Mouse (Mus musculus) liver, postnatal 0 days (tissue): ENCODE data around the gene Haghl. TPM values are rescaled to one million over a fixed set of nuclear protein-coding genes. Genes with fewer than 3 reads are reported as not detected.

Experiments
- ATAC-seq: fragments of 200-750 bp; cut with Nextera tagmentation; 2 replicates; pipeline ENCODE4 v1.8.0; 2017; ENCODE audit warnings: mild to moderate bottlenecking, moderate library complexity
- DNase-seq: peaks from one replicate; pipeline ENCODE4 v3.0.0-alpha.2; 2016
- H3K27ac ChIP-seq: fragments of 300-500 bp; sonication (generic); 2 replicates; pipeline ENCODE4 v1.5.1; 2014; ENCODE audit warnings: antibody characterized with exemption, moderate library complexity, mild to moderate bottlenecking, low read depth
- H3K27me3 ChIP-seq: fragments of 300-500 bp; sonication (generic); 2 replicates; pipeline ENCODE4 v1.6.1; 2014; ENCODE audit warnings: low read length, control low read depth, mixed read lengths; ENCODE audit not compliant: insufficient read depth
- H3K36me3 ChIP-seq: fragments of 300-500 bp; sonication (generic); replicated peaks from 2 replicates; pipeline ENCODE4 v1.6.1; 2014; ENCODE audit warnings: mild to moderate bottlenecking, control low read depth, low read length, moderate library complexity, mixed read lengths; ENCODE audit not compliant: insufficient read depth
- H3K4me1 ChIP-seq: fragments of 300-500 bp; sonication (generic); 2 replicates; pipeline ENCODE4 v1.6.1; 2014; ENCODE audit warnings: antibody characterized with exemption, mild to moderate bottlenecking, control low read depth; ENCODE audit not compliant: insufficient read depth
- H3K4me2 ChIP-seq: fragments of 300-500 bp; sonication (generic); 2 replicates; pipeline ENCODE4 v1.6.1; 2014; ENCODE audit warnings: low read depth, mild to moderate bottlenecking, low read length, moderate library complexity, mixed read lengths
- H3K4me3 ChIP-seq: fragments of 300-500 bp; sonication (generic); 2 replicates; pipeline ENCODE4 v1.5.1; 2014; ENCODE audit warnings: low read depth, low read length
- H3K9ac ChIP-seq: fragments of 300-500 bp; sonication (generic); replicated peaks from 2 replicates; pipeline ENCODE4 v1.6.1; 2014; ENCODE audit warnings: mild to moderate bottlenecking, moderate library complexity
- H3K9me3 ChIP-seq: fragments of 300-500 bp; sonication (generic); 2 replicates; pipeline ENCODE4 v1.6.1; 2016; ENCODE audit warnings: mild to moderate bottlenecking, control low read depth, low read length, mixed read lengths
- CTCF ChIP-seq: sonication (generic); IDR thresholded peaks from 2 replicates; pipeline ENCODE4 v1.5.1; 2016; ENCODE audit warnings: antibody characterized with exemption, low read depth
- EP300 ChIP-seq: IDR thresholded peaks from 2 replicates; pipeline ENCODE4 v1.6.1; 2016; ENCODE audit warnings: antibody characterized with exemption, low read depth, mild to moderate bottlenecking
- WGBS: fragments of 180-500 bp; shearing (Covaris S2); extraction: QIAGEN DNeasy Blood & Tissue Kit; methylation state at CpG from one replicate; pipeline ENCODE4 v1.1.7; 2014; ENCODE audit not compliant: insufficient replicate concordance; 5-methylcytosine and 5-hydroxymethylcytosine counted together
- polyA plus RNA-seq: library from polyadenylated mRNA; unstranded; fragments of >200 nt; fragmentation: Nextera tagmentation; extraction: Ambion mirVana; gene quantifications from 2 replicates; pipeline ENCODE4 v1.2.1, GENCODE M21; 2015

The Haghl gene
- polyA plus RNA-seq, 1 experiment from 2014 or later, result 9.4 TPM

DNA sequence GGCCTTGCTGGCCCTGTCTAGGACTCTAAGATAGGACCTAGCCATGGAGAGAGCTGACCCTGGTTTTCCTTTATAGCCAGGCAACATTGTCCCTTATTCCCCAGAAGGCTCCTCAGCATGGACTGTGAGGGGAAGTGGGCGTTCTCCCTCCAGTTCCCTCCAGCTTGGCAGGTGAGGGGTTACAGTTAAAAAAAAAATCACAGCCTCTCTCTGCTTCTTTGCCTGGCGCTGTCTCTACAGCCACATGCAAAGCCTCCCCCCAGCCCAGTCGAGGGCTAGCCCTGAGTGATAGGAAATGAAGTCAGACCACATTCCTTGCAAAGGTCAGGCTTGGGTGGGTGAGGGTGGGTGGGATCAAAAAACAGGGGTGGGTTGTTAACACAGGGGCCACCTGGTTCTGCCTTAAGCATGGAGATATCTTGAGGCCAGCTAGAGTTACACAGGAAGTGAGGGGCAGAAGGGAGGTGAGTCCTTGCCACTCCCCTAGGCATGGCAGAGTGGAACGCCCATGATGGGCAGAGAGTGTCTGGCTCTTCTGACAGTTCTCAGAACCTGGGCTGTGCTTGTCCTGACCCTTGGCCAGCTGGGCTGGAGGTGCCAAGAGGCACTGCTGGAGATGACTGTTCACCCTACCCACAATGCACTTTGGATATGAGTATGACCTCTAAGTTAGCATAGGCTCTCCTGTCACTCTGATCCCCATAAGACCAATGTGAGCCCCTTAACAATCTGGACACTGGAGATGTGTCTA, 29.7 kb downstream of the Haghl start:
- Histone ChIP-seq H3K27me3 (0 out of 2 replicates have a peak, but pooled peaks cover 3% of the 10 kb centered on the region), H3K4me3 (no peak overlapping the region), H3K4me2 (no peak overlapping the region), H3K4me1 (no peaks in the 10 kb centered on the region), H3K9me3 (no peaks in the 10 kb centered on the region), H3K27ac (no peak overlapping the region), H3K36me3 (no peaks in the 10 kb centered on the region), H3K9ac (no peak overlapping the region)
- DNase-seq (no peak), ATAC-seq (0 out of 2 replicates have a peak, but pooled peaks have one; percentile 15)
- 39% methylated on average over 4 of the region's 4 CpGs for whole genome bisulfite sequencing
- TF ChIP-seq CTCF, result no peak
- no peak for TF ChIP-seq EP300

DNA sequence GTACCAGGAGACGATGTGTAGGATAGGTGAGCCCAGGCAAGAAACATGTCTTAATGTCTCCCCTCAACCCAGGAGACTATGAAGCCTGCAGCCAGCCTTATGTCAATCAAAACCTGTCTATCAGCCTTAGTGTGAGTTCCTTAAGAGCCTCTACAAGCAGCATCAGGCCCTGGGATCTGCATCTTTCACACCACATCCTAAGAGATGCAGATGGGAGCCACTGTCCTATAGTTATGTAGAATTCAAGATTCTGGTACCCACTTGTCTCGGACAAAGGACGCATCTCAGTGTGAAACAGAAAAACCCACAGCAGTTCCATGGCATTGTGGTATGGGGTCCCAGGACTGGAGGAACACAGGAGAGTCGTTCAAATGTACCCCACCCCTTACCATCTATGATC, 30.4 kb downstream of the Haghl start:
- Histone ChIP-seq H3K36me3 (no peaks in the 10 kb centered on the region), H3K9ac (no peak overlapping the region), H3K9me3 (no peaks in the 10 kb centered on the region), H3K4me1 (no peaks in the 10 kb centered on the region), H3K27me3 (0 out of 2 replicates have a peak, but pooled peaks cover 3% of the 10 kb centered on the region), H3K4me3 (no peak overlapping the region), H3K4me2 (no peak overlapping the region), H3K27ac (no peak overlapping the region)
- TF ChIP-seq EP300 (no peak), CTCF (no peak)
- DNase-seq (no peak), ATAC-seq (no peak)
- 72% methylated on average over 4 of the region's 4 CpGs for WGBS

DNA sequence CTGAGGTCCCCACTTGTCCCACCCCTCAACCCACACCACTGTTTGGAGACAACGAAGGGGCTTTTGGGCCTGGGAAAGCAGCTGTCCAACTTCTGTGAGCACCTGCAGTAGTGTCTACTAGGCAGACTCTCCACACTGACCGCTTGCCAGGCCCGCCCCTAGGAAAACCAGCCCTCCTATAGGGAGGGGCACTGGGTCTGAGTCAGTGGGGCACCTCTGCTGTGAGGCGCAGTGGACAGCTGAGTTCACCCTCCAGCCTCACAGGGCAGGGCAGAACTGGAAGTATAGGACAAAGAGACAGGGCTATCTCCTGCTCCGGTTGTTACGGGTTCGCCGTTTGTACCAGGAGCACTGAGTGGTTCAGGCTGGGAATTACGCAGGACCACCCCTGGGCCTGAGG, 31.2 kb downstream of the Haghl start, which contains the start of gene Msln:
Gene Msln, minus strand, starts transcription at position 138 of the 400 bp plus-strand sequence.
- 0 out of 2 replicates have a peak, but pooled peaks cover 3% of the 10 kb centered on the region for H3K27me3 ChIP-seq
- no peak within 1 kb of the TSS for H3K9ac ChIP-seq
- ATAC-seq (no peak), DNase-seq (no peak)
- no peaks in the 10 kb centered on the region for H3K9me3 ChIP-seq
- no peak within 1 kb of the TSS for H3K4me2 ChIP-seq
- H3K4me3 ChIP-seq, result no peak within 1 kb of the TSS
- no peaks in the 10 kb centered on the region for H3K4me1 ChIP-seq
- H3K27ac ChIP-seq, result no peak within 1 kb of the TSS
- H3K36me3 ChIP-seq, result no peaks in the 10 kb centered on the region
- TF ChIP-seq EP300 (no peak), CTCF (no peak)
- 79% methylated on average over 9 of the region's 9 CpGs for WGBS

DNA sequence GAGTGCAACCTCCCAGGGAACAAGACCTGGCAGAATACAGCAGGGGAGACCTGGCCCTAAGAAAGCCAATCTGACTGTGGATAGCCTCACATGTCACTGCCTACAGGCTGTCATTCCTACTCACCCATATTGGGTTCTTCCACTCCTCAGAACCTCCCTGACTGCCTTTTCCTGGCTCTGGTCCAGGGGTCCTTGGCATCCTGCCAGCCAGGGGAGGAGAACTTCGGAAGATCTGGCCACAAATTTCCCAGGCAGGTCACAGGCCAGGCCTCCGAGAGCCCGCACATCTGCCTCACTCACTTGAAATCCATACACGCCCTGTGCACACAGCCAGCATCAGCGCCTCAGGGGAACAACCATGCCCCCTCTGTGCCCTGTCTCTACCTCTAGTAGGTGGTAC, 34.0 kb downstream of the Haghl start:
- TF ChIP-seq EP300, result no peak
- TF ChIP-seq CTCF, result no peak
- no peaks in the 10 kb centered on the region for H3K36me3 ChIP-seq
- 61% methylated on average over 5 of the region's 5 CpGs for whole genome bisulfite sequencing
- ATAC-seq (no peak), DNase-seq (peak; percentile 39)
- H3K9ac ChIP-seq, result no peak overlapping the region
- H3K9me3 ChIP-seq, result no peaks in the 10 kb centered on the region
- H3K4me3 ChIP-seq, result no peak overlapping the region
- no peaks in the 10 kb centered on the region for H3K4me1 ChIP-seq
- no peak overlapping the region for H3K4me2 ChIP-seq
- no peaks in the 10 kb centered on the region for H3K27me3 ChIP-seq
- H3K27ac ChIP-seq, result no peak overlapping the region

DNA sequence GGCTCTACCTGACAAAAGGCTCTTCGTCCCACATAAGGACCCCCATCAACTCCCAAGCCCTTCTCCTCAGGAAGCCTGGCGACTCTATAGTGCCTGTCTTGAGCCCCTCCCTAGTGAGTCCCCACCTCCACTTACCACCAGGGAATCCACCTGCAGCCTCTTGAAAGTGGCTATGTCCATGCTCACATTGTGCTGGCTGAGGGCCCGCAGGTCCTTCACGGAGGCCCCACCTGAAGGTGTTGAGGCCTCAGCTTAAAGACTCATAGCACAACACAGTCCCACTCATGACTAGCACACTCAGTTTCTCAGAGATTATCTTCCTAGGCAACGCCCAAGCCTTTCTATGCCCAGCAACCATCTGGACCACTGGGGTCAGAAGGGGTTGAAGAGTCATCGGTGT, 36.2 kb downstream of the Haghl start:
- 64% methylated on average over 6 of the region's 6 CpGs for WGBS
- no peak for TF ChIP-seq CTCF
- TF ChIP-seq EP300, result no peak

DNA sequence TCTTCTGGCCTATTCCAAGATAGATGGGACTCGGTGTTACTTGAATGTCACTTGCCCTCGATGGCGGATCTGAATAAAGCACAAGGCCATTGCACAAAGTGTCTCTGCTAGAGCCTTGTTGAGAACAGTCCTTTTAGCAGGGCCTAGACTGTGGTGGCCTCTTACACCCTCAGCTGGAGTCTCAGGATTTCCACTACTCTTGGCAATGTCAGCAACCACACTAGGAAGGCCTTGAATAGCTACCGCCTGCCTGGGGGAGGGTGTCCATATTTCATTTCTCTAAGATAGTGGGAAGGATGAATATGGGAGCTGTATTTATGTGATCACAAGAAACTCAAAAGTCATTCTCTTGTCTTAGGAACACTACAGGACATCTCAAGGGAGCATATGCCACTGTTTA, 37.2 kb downstream of the Haghl start:
- Histone ChIP-seq H3K4me2 (no peak overlapping the region), H3K4me3 (no peak overlapping the region), H3K4me1 (no peaks in the 10 kb centered on the region), H3K27ac (no peak overlapping the region), H3K9ac (no peak overlapping the region), H3K9me3 (no peaks in the 10 kb centered on the region), H3K27me3 (no peaks in the 10 kb centered on the region), H3K36me3 (no peaks in the 10 kb centered on the region)
- WGBS, result 84% methylated on average over 4 of the region's 4 CpGs
- TF ChIP-seq CTCF, result no peak
- TF ChIP-seq EP300, result no peak
- no peak for DNase-seq
- ATAC-seq, result no peak

More for the DNA sequence above, 36.2 kb downstream of the Haghl start:
- Histone ChIP-seq H3K4me3 (no peak overlapping the region), H3K4me1 (no peaks in the 10 kb centered on the region), H3K9ac (no peak overlapping the region), H3K27me3 (no peaks in the 10 kb centered on the region), H3K9me3 (no peaks in the 10 kb centered on the region), H3K36me3 (no peaks in the 10 kb centered on the region), H3K4me2 (no peak overlapping the region), H3K27ac (no peak overlapping the region)
- no peak for ATAC-seq
- no peak for DNase-seq
